Mouse (Mus musculus) adrenal gland, adult 2 months (tissue): Measurements from ENCODE around the gene Fam208b. TPM values are rescaled to one million over a fixed set of nuclear protein-coding genes. Genes with fewer than 3 reads are reported as not detected.
A peak's percentile ranks its signal among the peaks of the same experiment; 100 is the strongest.
"Not testable (repeated sequence)": the region's sequence is repeated elsewhere in the genome, so short reads cannot be mapped to it uniquely, and the experiment has no call there.

Experiments used
- DNase-seq: peaks from one replicate; pipeline ENCODE4 v3.0.0; 2021
- polyA plus RNA-seq: library from polyadenylated mRNA; depleted of rRNA; stranded (reverse); fragments of >200 nt; gene quantifications from 2 replicates; pipeline ENCODE4 v1.2.3, GENCODE M21; 2012
- total RNA-seq, 2 experiments: library from RNA; stranded (reverse); gene quantifications; 2 replicates each; pipeline ENCODE4 v1.2.3; 2021

The Fam208b gene
- total and polyA plus RNA-seq, 3 experiments, result 1.4 to 29.0 (median 16.9) TPM

- DNase-seq, result no peak
Observed at GRCm38 (mm10) chr13:3563953-3564352, 47.0 kb downstream of the Fam208b start.

DNA sequence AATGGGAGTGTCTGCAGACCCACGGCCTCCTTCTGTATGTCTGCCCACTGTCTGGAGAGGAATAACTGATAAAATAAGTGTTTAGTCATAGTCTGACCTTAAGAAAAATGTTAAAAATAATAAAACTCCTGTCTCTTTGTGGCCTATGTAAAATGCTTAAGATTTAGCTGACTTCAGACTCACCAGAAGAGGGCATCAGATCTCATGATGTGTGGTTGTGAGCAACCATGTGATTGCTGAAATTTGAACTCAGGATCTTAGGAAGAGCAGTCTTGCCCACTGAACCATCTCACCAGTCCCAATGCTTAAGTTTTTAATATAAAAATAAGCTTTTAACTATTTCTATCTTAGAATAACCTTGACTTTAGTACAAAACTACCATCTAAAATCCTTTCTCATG, 47.8 kb downstream of the Fam208b start:
- no peak for DNase-seq

GRCm38 (mm10) chr13:3547856-3548255, 63.1 kb downstream of the Fam208b start:
- DNase-seq, result no peak

DNA sequence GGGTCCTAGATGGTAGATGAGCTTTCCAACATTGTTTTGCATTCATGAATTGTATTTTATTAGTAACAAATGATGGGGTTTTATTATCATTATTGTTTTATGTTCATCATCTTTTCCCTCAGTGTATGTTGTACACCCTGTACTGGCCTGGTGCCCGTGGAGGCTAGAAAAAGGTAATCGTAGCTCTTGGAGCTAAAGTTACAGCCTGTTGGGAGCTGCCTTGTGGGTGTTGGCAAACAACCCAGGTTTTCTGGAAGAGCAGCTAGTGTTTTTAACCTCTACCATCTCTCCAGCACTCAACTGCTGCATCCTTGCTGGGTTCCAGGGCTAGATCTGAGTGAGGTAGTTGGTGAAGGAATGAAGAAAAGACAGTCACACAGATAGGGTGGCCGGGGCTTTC, 63.5 kb downstream of the Fam208b start:
- DNase-seq, result no peak

DNA sequence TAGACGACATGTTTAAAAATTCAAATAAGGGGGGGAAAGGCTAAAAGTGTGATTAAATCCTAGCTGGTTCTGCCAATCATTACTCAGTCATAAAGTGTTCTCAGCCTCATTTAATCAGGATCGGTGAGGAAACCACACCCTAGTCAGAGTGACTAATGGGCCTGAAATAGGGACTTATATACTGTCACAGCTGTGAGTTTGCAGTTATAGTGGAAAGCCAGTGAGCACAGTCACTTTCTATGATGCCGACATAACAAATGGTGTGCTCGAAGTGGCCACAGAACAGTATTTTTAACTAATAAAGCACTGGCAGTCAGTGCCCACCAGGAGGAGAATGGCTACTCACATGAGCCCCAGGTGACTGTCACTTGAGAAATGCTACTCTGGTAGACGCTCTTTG, 66.0 kb downstream of the Fam208b start:
- DNase-seq, result no peak

DNA sequence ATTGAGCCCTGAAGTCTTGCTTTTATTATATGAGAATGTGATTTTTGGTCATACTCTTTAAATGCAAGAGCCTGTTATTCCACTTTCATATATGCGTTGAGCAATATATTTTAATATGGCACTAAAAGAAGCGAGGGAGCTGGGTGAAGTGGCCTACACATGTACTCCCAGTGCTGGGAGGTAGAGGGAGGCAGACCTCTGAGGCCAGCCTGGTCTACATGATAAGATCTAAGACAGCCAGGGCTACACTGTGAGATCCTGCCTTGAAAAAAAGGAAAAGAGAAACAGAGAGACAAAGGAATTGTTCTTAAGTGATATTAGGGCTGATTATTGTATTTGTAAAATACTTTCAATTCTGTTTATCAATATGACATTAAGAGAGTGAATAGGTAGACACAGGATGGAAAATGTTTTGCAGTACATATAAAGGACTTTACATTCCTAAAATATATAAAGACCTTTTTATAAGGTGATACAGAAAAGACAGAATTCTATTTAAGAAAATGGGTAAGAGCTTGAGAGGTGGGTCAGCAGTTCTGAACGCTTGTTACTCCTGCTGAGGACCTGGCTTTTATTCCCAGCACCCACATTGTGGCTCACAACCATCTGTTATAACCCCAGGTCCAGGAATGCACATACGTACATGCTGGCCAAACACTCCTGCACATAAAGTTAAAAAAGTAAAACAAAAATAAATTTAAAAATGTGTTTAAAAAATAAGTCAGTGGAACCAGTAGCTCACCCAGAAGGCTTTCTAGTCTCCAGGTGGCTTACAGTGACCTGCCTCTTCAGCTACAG, 66.6 kb downstream of the Fam208b start:
- no peak for DNase-seq

DNA sequence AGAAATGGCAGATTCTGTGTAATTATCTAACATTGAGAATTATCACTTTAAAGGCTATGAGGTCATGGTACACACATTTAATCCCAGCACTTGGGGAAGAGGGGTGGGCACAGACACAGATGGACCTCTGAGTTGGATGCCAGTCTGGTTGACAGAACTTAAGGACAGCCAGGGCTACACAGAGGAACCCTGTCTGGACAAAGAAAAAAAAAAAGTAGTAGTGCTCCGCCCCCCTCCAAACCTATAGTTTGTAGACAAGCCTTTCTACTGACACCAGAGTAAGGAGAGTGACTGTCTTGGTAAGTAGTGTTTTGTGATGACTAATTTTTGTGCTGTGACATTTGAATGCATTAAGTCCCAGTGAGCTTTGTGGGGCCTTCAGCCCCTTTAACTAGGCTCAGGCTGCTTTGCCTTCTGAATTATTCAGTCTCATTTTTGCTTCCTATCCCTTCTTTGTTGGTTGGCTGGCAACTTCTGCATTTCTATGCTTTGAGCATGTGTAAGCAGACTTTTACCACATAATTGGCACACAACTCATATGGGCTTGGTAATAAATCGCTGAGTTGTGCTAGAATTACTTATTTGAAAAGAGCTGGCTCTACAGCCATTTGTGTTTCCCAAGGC, 69.6 kb downstream of the Fam208b start:
- DNase-seq, result no peak

- DNase-seq, result no peak
Observed at GRCm38 (mm10) chr13:3540166-3540565, 70.7 kb downstream of the Fam208b start.

DNA sequence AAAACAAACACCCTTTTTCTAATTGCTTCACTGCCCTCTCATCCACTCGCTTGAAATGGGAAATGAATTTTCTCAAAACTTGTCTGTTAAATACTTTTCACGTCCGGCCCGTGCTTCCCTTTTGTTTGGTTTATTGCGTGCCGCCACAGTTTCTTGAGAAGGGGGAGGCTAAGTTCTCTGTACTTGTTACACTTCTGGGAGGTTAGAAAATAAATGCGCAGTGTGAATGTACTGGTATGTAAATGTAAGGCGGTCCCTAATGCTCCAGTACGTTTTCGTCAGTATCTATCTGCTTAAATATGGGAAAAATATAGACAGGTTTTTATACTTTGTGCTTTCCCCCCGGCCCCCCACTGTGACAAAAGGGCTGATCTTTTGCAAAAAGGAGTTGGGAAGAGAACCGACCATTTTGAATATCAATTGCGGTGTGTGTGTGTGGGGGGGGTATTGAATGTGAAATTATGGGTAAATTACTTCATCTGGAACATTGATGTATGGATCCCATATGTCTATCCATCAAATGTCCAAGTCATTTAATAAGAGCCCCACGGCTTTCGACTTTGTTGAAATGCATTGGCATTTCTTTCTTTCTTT, 71.8 kb downstream of the Fam208b start:
- no peak for DNase-seq

DNA sequence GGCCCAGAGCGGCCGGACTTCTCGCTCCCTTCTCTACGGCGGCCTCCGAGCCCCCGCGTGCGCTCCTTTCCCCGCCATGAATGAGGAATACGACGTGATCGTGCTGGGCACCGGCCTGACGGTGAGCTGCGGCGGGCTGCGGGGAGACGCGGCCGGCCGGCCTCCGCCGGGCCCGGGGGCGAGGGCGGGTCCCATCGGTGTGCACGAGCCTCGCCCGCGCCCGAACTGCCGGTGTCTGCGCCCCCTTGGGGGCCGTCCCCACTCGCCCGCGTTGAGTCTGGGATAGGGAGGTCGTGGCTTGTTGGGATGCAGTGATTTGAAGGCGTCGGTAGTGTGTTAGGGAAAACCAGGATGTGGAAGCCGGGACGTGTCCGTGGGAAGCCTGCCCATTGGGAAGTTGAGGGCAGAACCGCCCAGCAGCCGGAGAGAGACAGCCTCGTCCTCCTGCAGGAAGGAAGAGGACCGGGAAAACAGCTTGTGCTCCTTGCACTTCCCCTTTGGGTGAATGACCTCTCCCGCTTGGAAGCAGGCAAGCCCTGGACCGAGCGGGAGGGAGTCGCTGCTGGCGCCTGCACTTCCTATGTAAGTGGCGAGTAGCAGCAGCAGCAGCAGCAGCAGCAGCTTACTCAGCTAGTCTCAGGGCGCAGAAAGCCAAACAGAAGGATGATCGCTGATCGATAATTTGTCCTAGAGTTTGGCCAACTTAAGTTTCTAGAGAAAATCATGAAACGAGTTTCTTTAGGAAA, 72.5 kb downstream of the Fam208b start:
- DNase-seq, result peak; percentile 86

DNA sequence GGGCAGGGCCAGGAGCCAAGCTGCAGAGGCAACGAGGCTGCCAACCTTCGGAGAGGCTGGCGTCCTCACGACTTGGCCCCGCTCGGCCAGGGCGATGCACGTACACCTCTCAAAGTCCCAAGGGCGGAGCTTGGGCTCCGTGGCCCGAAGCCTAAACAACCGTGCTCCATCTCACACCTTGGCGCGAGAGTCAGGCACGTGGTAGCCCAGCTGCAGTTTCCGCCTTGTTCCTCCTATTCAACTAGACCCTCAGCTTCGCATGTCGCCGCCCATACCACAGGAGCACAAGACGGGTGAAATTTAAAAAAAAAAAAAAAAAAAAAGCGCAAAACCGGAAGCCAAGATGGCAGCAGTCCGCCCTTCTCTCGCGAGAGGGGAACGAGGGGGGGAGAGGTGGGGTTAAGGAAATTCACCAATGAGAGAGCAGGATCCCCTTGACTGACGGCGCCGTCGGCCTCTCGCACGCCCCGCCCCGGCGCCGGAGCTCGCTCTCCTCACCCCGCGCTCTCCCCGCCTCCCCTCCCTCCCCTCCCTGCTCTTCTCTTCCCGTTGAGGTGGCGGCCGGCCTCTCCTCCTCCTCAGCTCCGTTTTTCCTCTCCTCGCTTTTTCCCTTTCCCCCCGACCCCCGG, 73.2 kb downstream of the Fam208b start, which contains the start of gene Gdi2:
TSS of gene Gdi2 (plus strand) at position 470 of the 629 bp plus-strand sequence.
- DNase-seq, result peak; percentile 98

GRCm38 (mm10) chr13:3534146-3534545, 76.8 kb downstream of the Fam208b start:
- no peak for DNase-seq

GRCm38 (mm10) chr13:3532451-3532850, 78.5 kb downstream of the Fam208b start:
- no peak for DNase-seq

DNA sequence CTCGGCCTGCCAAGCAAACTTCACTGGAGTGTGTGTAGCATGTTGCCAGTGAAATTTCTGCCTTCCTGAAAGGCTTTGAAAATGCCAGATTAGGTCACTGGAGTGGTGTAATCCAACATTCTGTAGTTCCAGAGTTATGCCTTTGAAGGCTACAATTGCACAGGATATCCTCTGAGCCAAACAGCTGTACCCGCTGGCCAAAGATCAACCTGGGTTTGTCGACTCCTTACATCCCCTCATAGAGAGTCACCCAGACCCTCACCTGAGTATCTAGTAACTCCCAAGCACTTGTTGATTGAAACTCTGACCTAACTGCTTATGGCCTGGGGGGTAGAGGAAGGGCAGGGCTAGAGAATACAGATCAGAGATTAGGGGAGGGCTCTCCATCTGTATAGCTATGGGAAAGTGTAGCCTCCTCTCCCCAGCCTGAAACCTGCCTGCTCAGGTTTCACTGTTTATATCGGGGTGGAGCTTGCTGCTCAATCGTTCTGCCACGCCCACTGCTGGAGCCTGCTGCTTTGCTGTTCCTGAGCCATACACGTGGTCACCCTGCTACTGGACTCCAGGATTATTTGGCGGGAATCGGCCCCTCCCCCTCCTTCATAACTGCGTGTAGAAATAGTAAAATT, 79.1 kb downstream of the Fam208b start:
- no peak for DNase-seq

- DNase-seq, result not testable (repeated sequence)
Observed at GRCm38 (mm10) chr13:3531176-3531575, 79.7 kb downstream of the Fam208b start.

DNA sequence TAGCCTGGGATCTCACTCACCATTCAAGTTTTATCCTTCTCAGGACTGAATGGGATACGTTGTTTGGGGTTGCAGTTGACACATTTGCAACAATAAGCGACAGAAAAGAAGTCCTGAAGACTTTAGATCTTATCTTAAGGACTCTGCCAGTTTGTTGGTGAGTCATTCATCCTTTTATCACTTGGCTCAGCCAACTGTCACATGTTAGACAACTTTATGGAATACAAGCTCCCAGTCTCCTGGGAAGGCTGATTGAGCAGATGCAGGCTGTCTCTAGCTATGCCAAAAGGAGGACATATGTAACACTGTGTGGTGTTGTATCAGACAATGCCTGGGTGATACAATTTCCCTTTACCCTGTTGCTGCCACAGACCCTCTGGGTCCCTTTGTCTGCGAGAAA, 80.5 kb downstream of the Fam208b start:
- DNase-seq, result no peak

GRCm38 (mm10) chr13:3526328-3526727, 84.6 kb downstream of the Fam208b start:
- no peak for DNase-seq

- no peak for DNase-seq
Observed at GRCm38 (mm10) chr13:3525611-3526051, 85.3 kb downstream of the Fam208b start.

- no peak for DNase-seq
Observed at GRCm38 (mm10) chr13:3523946-3524345, 87.0 kb downstream of the Fam208b start.

DNA sequence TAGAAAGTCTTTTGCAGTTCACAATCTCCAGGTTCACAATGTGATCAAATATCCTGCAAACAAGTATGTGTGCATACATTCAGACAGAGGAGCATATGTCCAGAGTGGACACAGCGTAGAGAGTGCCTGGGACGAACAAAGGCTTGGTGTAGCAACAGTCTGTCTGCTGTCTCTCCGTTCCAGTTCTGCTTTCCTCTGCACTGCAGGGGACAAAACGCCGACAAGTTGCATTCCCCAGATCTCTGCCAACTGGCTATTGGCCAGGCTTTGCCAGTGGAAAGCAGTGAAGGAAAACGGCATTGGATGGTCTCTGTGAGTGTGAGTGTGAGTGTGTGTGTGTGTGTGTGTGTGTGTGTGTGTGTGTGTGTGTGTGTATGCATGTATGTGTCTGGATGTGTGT, 87.4 kb downstream of the Fam208b start:
- DNase-seq, result no peak

GRCm38 (mm10) chr13:3519994-3520393, 90.9 kb downstream of the Fam208b start:
- not testable (repeated sequence) for DNase-seq
